Comparison of ENCODE assay signal across 8 mouse cellular contexts in the genomic region with DNA sequence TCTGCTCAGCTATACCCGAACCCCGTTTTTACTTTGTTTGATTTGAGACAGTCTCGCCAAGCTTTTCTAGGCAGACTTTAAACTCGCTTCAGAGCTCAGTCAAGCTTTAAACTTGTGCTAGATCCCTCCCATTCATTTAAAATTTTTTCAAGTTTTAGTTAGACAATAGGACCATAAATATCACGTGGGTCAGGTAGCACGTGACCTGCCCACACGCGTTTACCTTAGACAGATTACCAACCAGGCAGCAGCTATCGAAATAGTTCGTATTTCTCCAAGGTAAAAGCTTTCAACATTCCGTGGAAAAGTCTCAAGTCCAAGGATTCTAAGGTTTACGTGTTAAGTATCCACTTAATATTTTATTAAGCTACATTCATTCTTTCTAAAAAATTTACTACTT. TPM values are rescaled to one million over a fixed set of nuclear protein-coding genes. Genes with fewer than 3 reads are reported as not detected.
DNase-seq lines count a peak whose midpoint lies in the region; ATAC-seq and TF ChIP-seq lines count a peak whose summit lies in the region.

No protein-coding gene starts in this region.

- peak overlapping the region; percentile 39 for H3K9ac ChIP-seq in lung, postnatal 0 days (replicated peaks; ENCODE audit: low read depth)

- H3K4me3 ChIP-seq in brown adipose tissue, adult 24 weeks (ENCODE audit: insufficient read depth, low read depth, low read length), result peak overlapping the region; percentile 72
- H3K4me3 ChIP-seq in lung, postnatal 0 days (ENCODE audit: low read depth, low read length), result peak overlapping the region; percentile 60

- TF ChIP-seq EP300 in lung, postnatal 0 days (IDR thresholded peaks at IDR 0.05), result no peak

- 0 out of 2 replicates have a peak, but pooled peaks have one; percentile 2 for ATAC-seq in frontal cortex, adult (ENCODE audit: low TSS enrichment)
- peak; percentile 77 for ATAC-seq in lung, postnatal 0 days

- no peaks in the 10 kb centered on the region for H3K36me3 ChIP-seq in lung, postnatal 0 days (ENCODE audit: insufficient read depth, low read length)

- no peak for DNase-seq in frontal cortex, postnatal 14 days (ENCODE audit: low spot score in 2 of 2)
- peak; percentile 41 for DNase-seq in heart, adult 8-10 months (ENCODE audit: low spot score)
- DNase-seq in kidney, adult 8-10 months, result peak; percentile 75 to 76
- DNase-seq in lung, postnatal 0 days (ENCODE audit: low spot score), result peak; percentile 78
- DNase-seq in ovary, postnatal 36 days (ENCODE audit: low spot score), result peak; percentile 30
- no peak for DNase-seq in left cerebral cortex, adult 8-10 months (ENCODE audit: low spot score in 2 of 2)

- H3K4me1 ChIP-seq in brown adipose tissue, adult 24 weeks (ENCODE audit: control insufficient read depth, insufficient read depth, insufficient read length, low read length), result no peaks in the 10 kb centered on the region
- H3K4me1 ChIP-seq in lung, postnatal 0 days (ENCODE audit: insufficient read depth, low read depth, low read length), result no peaks in the 10 kb centered on the region

- H3K27me3 ChIP-seq in lung, postnatal 0 days (replicated peaks; ENCODE audit: insufficient read depth, low read length), result no peaks in the 10 kb centered on the region

- peak overlapping the region; percentile 63 for H3K4me2 ChIP-seq in lung, postnatal 0 days (replicated peaks; ENCODE audit: low read depth, low read length)

- WGBS in lung, postnatal 0 days, result 6% methylated on average over 12 of the region's 12 CpGs

- H3K27ac ChIP-seq in brown adipose tissue, adult 24 weeks (replicated peaks; ENCODE audit: low read depth, low read length), result 0 out of 2 replicates have a peak overlapping the region, but pooled peaks have one; percentile 49
- peak overlapping the region; percentile 54; the same call in 1 of the 2 replicates for H3K27ac ChIP-seq in lung, postnatal 0 days (ENCODE audit: low read length)

- no peak for TF ChIP-seq CTCF in lung, postnatal 0 days (IDR thresholded peaks at IDR 0.05)

- no peaks in the 10 kb centered on the region for H3K9me3 ChIP-seq in lung, postnatal 0 days (ENCODE audit: low read length)

RNA-seq across cellular contexts. Expression of a gene that starts 10.4 kb away (rescaled TPM):
- 0.38 TPM in 1 of 2 replicates, not detected in the other for polyA plus RNA-seq in brown adipose tissue, adult 24 weeks (2012; ENCODE audit: insufficient read depth, insufficient read length, missing spikeins)
- total RNA-seq in heart, adult 8-10 months (2022), result 10 to 100 TPM; 14.9 to 20.3 (median 16.1) TPM
- 4.4 and 4.8 TPM in 2 replicates for polyA plus RNA-seq in lung, postnatal 0 days (2015; fragmentation: Nextera tagmentation; extraction: Ambion mirVana)
- 10 to 100 TPM; 13.4 to 26.8 (median 15.3) TPM for total RNA-seq in left cerebral cortex, adult 8-10 months (2022)

RNA-seq across cellular contexts. Expression of a gene that starts 42.2 kb away (rescaled TPM):
- 6.2 and 7.6 TPM in 2 replicates for polyA plus RNA-seq in brown adipose tissue, adult 24 weeks (2012; ENCODE audit: insufficient read depth, insufficient read length, missing spikeins)
- 10 to 100 TPM in 3 of 4 experiments, 1 to 10 TPM in 1; 10.0 to 15.6 (median 15.2) TPM for total RNA-seq in heart, adult 8-10 months (2022)
- polyA plus RNA-seq in lung, postnatal 0 days (2015; fragmentation: Nextera tagmentation; extraction: Ambion mirVana), result 21.3 and 35.3 TPM in 2 replicates
- total RNA-seq in left cerebral cortex, adult 8-10 months (2022), result 1 to 10 TPM; 5.8 to 8.0 (median 6.4) TPM

Comparison
In these comparisons a context has a peak if more than half of its experiments do, and no peak if none do; other contexts are left out.
1. DNase-seq: peak in heart, adult 8-10 months (single experiment), kidney, adult 8-10 months (2 of 2), lung, postnatal 0 days (single experiment) and ovary, postnatal 36 days (single experiment); none in frontal cortex, postnatal 14 days (0 of 2) and left cerebral cortex, adult 8-10 months (0 of 2).